Mouse (Mus musculus): ENCODE data around the gene Olfr839-ps1.

Gene Olfr839-ps1

DNA sequence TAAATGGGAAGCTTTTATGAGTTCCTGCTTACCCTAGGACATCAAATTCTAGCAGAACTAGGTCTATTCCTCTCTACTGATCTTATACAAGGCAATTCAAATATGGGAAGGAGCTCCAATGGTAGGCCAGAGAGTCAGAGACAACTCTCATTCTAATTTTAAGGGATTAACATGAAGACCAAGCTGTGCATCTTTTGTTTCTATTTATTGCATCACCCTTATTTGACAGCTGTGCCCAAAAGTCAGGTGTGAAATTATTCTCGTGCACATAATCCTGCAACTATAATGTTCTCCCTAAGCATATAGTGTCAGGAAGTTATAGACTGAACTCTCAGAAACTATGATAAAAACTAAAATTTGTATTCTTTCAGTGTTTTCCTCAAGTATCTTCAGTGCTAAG is at the start of gene Olfr839-ps1:
Olfr839-ps1 (minus strand) TSS at position 101 of the 400 bp plus-strand sequence.
- DNase-seq (ENCODE audit: low spot score), result no peak

DNA sequence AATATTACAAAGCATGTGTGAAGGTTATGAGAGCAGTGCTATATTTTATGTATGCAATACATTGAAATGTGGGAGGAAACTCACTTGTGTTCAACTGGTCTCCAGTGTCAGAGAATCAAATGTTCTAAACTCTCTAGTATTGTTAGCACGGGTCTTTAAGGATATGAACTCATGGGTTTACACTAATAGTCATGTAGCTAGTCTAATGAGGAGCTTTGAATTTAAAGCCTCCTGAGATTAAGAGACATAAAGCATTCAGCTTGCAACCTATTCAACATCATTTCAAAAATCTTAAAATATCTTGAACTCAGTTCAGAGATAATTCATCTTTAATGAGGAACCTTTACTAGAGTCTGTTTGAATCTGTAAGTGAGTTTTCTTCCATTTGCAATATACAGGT is 41.1 kb downstream of the Olfr839-ps1 start, which contains the start of gene Olfr837:
Olfr837 (plus strand) TSS at position 301 of the 400 bp plus-strand sequence.
- DNase-seq (ENCODE audit: low spot score), result no peak

GRCm38 (mm10) chr9:19120082-19120481 is 57.0 kb downstream of the Olfr839-ps1 start, which contains the start of gene Olfr836:
Gene Olfr836 (plus strand): TSS chr9:19120382.
- DNase-seq (ENCODE audit: low spot score), result no peak

Measured in lung, postnatal 25 days (tissue).